Mouse (Mus musculus) limb, embryonic 10.5 days (tissue): ENCODE results near the gene Lipo4. TPM values are rescaled to one million over a fixed set of nuclear protein-coding genes. Genes with fewer than 3 reads are reported as not detected.
"Not testable (repeated sequence)": the region's sequence is repeated elsewhere in the genome, so short reads cannot be mapped to it uniquely, and the experiment has no call there.

Experiments
- DNase-seq: peaks from one replicate; pipeline ENCODE4 v3.0.0-alpha.2; 2017; ENCODE audit warnings: low spot score
- H3K27ac ChIP-seq: fragments of 300-500 bp; sonication (generic); 2 replicates; pipeline ENCODE4 v1.5.1; 2016; ENCODE audit warnings: mild to moderate bottlenecking
- H3K27me3 ChIP-seq: fragments of 300-500 bp; sonication (generic); 2 replicates; pipeline ENCODE4 v1.6.1; 2016; ENCODE audit warnings: low read depth, mild to moderate bottlenecking; ENCODE audit not compliant: poor library complexity, severe bottlenecking
- H3K36me3 ChIP-seq: fragments of 300-500 bp; sonication (generic); 2 replicates; pipeline ENCODE4 v1.6.1; 2016; ENCODE audit warnings: mild to moderate bottlenecking, moderate library complexity
- H3K4me1 ChIP-seq: fragments of 300-500 bp; sonication (generic); 2 replicates; pipeline ENCODE4 v1.6.1; 2016
- H3K4me3 ChIP-seq: fragments of 300-500 bp; sonication (generic); 2 replicates; pipeline ENCODE4 v1.5.1; 2016; ENCODE audit warnings: mild to moderate bottlenecking, moderate library complexity
- H3K9me3 ChIP-seq: fragments of 300-500 bp; sonication (generic); replicated peaks from 2 replicates; pipeline ENCODE4 v1.6.1; 2016; ENCODE audit warnings: mild to moderate bottlenecking
- WGBS: fragments of 180-500 bp; shearing (Covaris S2); methylation state at CpG from one replicate; pipeline ENCODE4 v1.1.7; 2016; 5-methylcytosine and 5-hydroxymethylcytosine counted together
- polyA plus RNA-seq: library from polyadenylated mRNA; unstranded; fragments of >200 nt; fragmentation: Nextera tagmentation; extraction: Ambion mirVana; gene quantifications from 2 replicates; pipeline ENCODE4 v1.2.1, GENCODE M21; 2016

Lipo4 gene
- polyA plus RNA-seq = not detected in 2 replicates

GRCm38 (mm10) chr19:33517680-33518079 lies at the start of gene Lipo4:
TSS of gene Lipo4 (minus strand) at chr19:33517780.
- H3K9me3 ChIP-seq = no peaks in the 10 kb centered on the region
- H3K36me3 ChIP-seq = no peaks in the 10 kb centered on the region
- no peaks in the 10 kb centered on the region for H3K27me3 ChIP-seq
- no peak for DNase-seq
- no peak within 1 kb of the TSS for H3K4me3 ChIP-seq
- no peaks in the 10 kb centered on the region for H3K4me1 ChIP-seq
- no peak within 1 kb of the TSS for H3K27ac ChIP-seq

- H3K36me3 ChIP-seq, H3K4me3 ChIP-seq, H3K9me3 ChIP-seq, H3K27me3 ChIP-seq, H3K27ac ChIP-seq, DNase-seq, H3K4me1 ChIP-seq: not testable (repeated sequence)
- WGBS = 47% methylated on average over 4 of the region's 4 CpGs
These were observed 61.2 kb downstream of the Lipo4 start for GRCm38 (mm10) chr19:33456426-33456825.

GRCm38 (mm10) chr19:33453725-33454124 lies 63.9 kb downstream of the Lipo4 start:
- no peaks in the 10 kb centered on the region for H3K27me3 ChIP-seq
- no peak overlapping the region for H3K27ac ChIP-seq
- no peak overlapping the region for H3K4me3 ChIP-seq
- H3K4me1 ChIP-seq = no peaks in the 10 kb centered on the region
- no peaks in the 10 kb centered on the region for H3K9me3 ChIP-seq
- WGBS = 64% methylated on average over 4 of the region's 4 CpGs
- no peak for DNase-seq
- H3K36me3 ChIP-seq = no peaks in the 10 kb centered on the region

Other genes with a start within 250 kb of the Lipo4 start
- 4.0 and 4.9 TPM in 2 replicates for gene Rnls, start 125.5 kb downstream of the Lipo4 start, polyA plus RNA-seq
- gene Gm8978, start 107.5 kb upstream of the Lipo4 start, polyA plus RNA-seq = not detected in 2 replicates
- gene Lipo2, start 233.6 kb upstream of the Lipo4 start, polyA plus RNA-seq = 0.25 and 0.26 TPM in 2 replicates
- gene Lipo3, start 244.2 kb upstream of the Lipo4 start, polyA plus RNA-seq = 5.4 and 7.5 TPM in 2 replicates